Mouse (Mus musculus) hindbrain, postnatal 0 days (tissue): ENCODE measurements around the gene Eef1g. TPM values are rescaled to one million over a fixed set of nuclear protein-coding genes. Genes with fewer than 3 reads are reported as not detected.
A peak's percentile ranks its signal among the peaks of the same experiment; 100 is the strongest.

Experiments used
- ATAC-seq: fragments of 200-750 bp; cut with Nextera tagmentation; 2 replicates; pipeline ENCODE4 v1.8.0; 2017; ENCODE audit warnings: mild to moderate bottlenecking, moderate TSS enrichment, moderate library complexity
- DNase-seq: peaks from one replicate; pipeline ENCODE4 v3.0.0-alpha.2; 2015; ENCODE audit warnings: low spot score
- H3K27ac ChIP-seq: fragments of 300-500 bp; sonication (generic); 2 replicates; pipeline ENCODE4 v1.5.1; 2014; ENCODE audit warnings: mild to moderate bottlenecking
- H3K27me3 ChIP-seq: fragments of 300-500 bp; sonication (generic); 2 replicates; pipeline ENCODE4 v1.6.1; 2014; ENCODE audit warnings: low read length, mixed read lengths; ENCODE audit not compliant: insufficient read depth
- H3K36me3 ChIP-seq: fragments of 300-500 bp; sonication (generic); 2 replicates; pipeline ENCODE4 v1.6.1; 2014; ENCODE audit warnings: low read length, mixed read lengths; ENCODE audit not compliant: insufficient read depth
- H3K4me1 ChIP-seq: fragments of 300-500 bp; sonication (generic); 2 replicates; pipeline ENCODE4 v1.6.1; 2014; ENCODE audit warnings: antibody characterized with exemption, low read length, mixed read lengths; ENCODE audit not compliant: insufficient read depth
- H3K4me2 ChIP-seq: fragments of 300-500 bp; sonication (generic); 2 replicates; pipeline ENCODE4 v1.6.1; 2014; ENCODE audit warnings: low read depth, mild to moderate bottlenecking, low read length, moderate library complexity, mixed read lengths
- H3K4me3 ChIP-seq: fragments of 300-500 bp; sonication (generic); 2 replicates; pipeline ENCODE4 v1.5.1; 2014; ENCODE audit warnings: low read length
- H3K9ac ChIP-seq: fragments of 300-500 bp; sonication (generic); replicated peaks from 2 replicates; pipeline ENCODE4 v1.6.1; 2014; ENCODE audit warnings: mild to moderate bottlenecking, low read length, moderate library complexity, mixed read lengths
- H3K9me3 ChIP-seq: fragments of 300-500 bp; sonication (generic); 2 replicates; pipeline ENCODE4 v1.6.1; 2016; ENCODE audit warnings: low read length, mixed read lengths
- CTCF ChIP-seq: IDR thresholded peaks from 2 replicates; pipeline ENCODE4 v1.5.1; 2016; ENCODE audit warnings: antibody characterized with exemption, control low read depth, low read depth
- WGBS: fragments of 180-500 bp; shearing (Covaris S2); extraction: QIAGEN DNeasy Blood & Tissue Kit; methylation state at CpG from one replicate; pipeline ENCODE4 v1.1.7; 2014; 5-methylcytosine and 5-hydroxymethylcytosine counted together
- polyA plus RNA-seq: library from polyadenylated mRNA; unstranded; fragments of >200 nt; fragmentation: Nextera tagmentation; extraction: Ambion mirVana; gene quantifications from 2 replicates; pipeline ENCODE4 v1.2.1, GENCODE M21; 2015
- total RNA-seq: library from RNA; depleted of rRNA; stranded (reverse); fragments of >200 nt; gene quantifications from 2 replicates; pipeline ENCODE4 v1.2.3, GENCODE M21; 2014

The Eef1g gene
- total and polyA plus RNA-seq, 2 experiments from 2014 or later: 256 to 469 TPM

- DNase-seq (no peak), ATAC-seq (no peak)
- Histone ChIP-seq H3K9ac (no peak overlapping the region), H3K4me3 (no peak overlapping the region), H3K4me2 (no peak overlapping the region), H3K27ac (no peak overlapping the region), H3K36me3 (peaks cover 8% of the 10 kb centered on the region; the same call in 1 of the 2 replicates), H3K9me3 (no peaks in the 10 kb centered on the region), H3K27me3 (no peaks in the 10 kb centered on the region), H3K4me1 (no peaks in the 10 kb centered on the region; the same call in 1 of the 2 replicates)
- 87% methylated on average over 2 of the region's 2 CpGs for WGBS
- no peak for TF ChIP-seq CTCF
Measured at GRCm38 (mm10) chr19:8926766-8927165, 40.1 kb upstream of the Eef1g start.

- no peak for ATAC-seq
- 91% methylated on average over 12 of the region's 12 CpGs for WGBS
- Histone ChIP-seq H3K4me1 (no peaks in the 10 kb centered on the region), H3K4me3 (no peak overlapping the region), H3K27me3 (no peaks in the 10 kb centered on the region), H3K4me2 (no peak overlapping the region), H3K9me3 (no peaks in the 10 kb centered on the region), H3K27ac (0 out of 2 replicates have a peak overlapping the region, but pooled peaks have one; percentile 62), H3K36me3 (peaks cover 8% of the 10 kb centered on the region; the same call in 1 of the 2 replicates), H3K9ac (no peak overlapping the region)
- no peak for TF ChIP-seq CTCF
- DNase-seq: no peak
Measured at GRCm38 (mm10) chr19:8927891-8928525, 38.8 kb upstream of the Eef1g start.

DNA sequence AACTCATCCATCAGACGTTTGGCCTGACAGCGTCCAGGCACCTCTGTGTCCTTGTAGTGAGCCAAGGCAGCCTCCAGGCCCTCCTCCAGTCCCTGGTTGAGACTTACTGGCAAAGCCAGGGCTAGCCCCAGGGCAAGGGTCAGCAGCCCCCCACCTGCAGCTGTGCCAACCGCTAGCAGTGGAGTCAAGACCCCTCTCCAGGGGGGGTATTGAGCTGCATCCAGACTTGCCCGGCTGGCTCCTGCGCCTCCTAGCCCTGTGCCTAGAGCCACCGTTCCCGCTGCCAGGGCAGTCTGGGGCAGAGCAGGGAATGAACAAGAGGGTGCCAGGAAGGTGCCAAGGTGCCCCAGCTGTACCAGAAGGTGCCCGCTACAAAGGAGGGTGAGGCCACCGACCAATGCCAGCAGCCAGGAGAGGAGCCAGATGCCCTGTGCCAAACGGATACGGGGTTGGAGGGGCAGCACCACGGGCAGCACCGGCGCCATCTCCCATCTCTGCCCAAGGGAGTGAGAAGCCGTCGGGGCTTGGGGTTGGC is 38.1 kb upstream of the Eef1g start:
- ATAC-seq: peak; percentile 9
- Histone ChIP-seq H3K4me2 (peak overlapping the region; percentile 71), H3K27me3 (no peaks in the 10 kb centered on the region), H3K9ac (peak overlapping the region; percentile 59; the same call in 1 of the 2 replicates), H3K4me1 (no peaks in the 10 kb centered on the region), H3K9me3 (no peaks in the 10 kb centered on the region), H3K36me3 (peaks cover 8% of the 10 kb centered on the region; the same call in 1 of the 2 replicates), H3K4me3 (peak overlapping the region; percentile 53), H3K27ac (peak overlapping the region; percentile 62; the same call in 1 of the 2 replicates)
- WGBS: 15% methylated on average over 16 of the region's 16 CpGs
- DNase-seq: no peak
- no peak for TF ChIP-seq CTCF

DNA sequence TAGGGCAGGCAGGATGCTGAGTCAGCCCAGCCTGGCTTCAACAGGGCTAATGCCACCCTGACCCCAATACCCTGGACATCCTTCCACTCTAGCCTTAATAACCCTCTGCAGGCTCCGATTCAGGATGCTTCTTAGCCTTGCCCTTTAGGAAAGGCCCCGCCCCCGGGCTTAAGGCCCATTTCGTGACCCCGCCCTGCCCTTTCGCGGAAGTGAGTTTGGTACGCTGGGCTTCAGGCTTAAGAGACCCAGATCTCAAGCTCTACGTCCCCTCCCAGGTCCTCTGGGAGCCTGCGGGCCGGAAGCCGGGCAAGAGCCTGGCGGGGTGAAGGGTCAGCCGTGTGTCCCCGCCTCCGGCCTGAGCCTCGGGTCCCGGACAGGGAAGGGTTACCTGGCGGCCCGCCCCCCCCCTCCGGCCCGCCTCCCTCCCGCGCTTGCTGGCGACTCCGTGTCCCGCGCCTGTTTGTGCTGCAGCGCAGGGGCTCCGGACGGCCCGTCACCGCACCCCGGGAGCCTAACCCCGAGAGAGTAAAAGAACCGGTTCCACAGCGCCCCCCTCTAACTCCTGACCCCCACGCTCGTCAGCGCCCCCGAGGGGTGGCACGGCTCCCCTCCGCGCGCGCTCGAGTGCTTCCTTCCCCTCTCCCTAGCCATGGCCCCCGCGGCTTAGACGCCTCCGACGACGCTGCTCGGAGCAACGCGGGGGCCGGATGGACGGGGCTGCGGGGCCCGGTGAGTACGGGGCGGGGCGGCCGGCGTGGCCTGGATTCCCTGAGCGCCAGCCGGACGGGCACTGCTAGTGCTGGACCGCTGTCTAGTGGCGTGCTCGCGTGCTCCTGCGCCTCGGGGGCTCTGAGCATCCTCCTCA is 37.4 kb upstream of the Eef1g start, which contains the start of the genes Rom1 and Eml3:
Gene Rom1 (minus strand): TSS at position 133 of the 865 bp plus-strand sequence.
Gene Eml3 (plus strand): TSS at position 329 of the 865 bp plus-strand sequence.
- DNase-seq (peak; percentile 62), ATAC-seq (peak; percentile 72)
- Histone ChIP-seq H3K9me3 (no peaks in the 10 kb centered on the region), H3K27me3 (no peaks in the 10 kb centered on the region), H3K27ac (peak within 1 kb of the TSS; percentile 62), H3K4me1 (no peaks in the 10 kb centered on the region), H3K36me3 (peaks cover 8% of the 10 kb centered on the region; the same call in 1 of the 2 replicates), H3K4me2 (peak within 1 kb of the TSS; percentile 71), H3K4me3 (peak within 1 kb of the TSS; percentile 53), H3K9ac (peak within 1 kb of the TSS; percentile 59)
- 1% methylated on average over 57 of the region's 74 CpGs for WGBS
- peak; percentile 40 for TF ChIP-seq CTCF

GRCm38 (mm10) chr19:8930117-8930516 is 36.7 kb upstream of the Eef1g start:
- TF ChIP-seq CTCF: no peak
- Histone ChIP-seq H3K27ac (peak overlapping the region; percentile 62; the same call in 1 of the 2 replicates), H3K4me2 (peak overlapping the region; percentile 71), H3K4me1 (no peaks in the 10 kb centered on the region), H3K9ac (peak overlapping the region; percentile 59), H3K4me3 (peak overlapping the region; percentile 53), H3K27me3 (no peaks in the 10 kb centered on the region), H3K9me3 (no peaks in the 10 kb centered on the region), H3K36me3 (peaks cover 8% of the 10 kb centered on the region; the same call in 1 of the 2 replicates)
- DNase-seq (no peak), ATAC-seq (peak; percentile 18; the same call in 1 of the 2 replicates)
- 18% methylated on average over 11 of the region's 11 CpGs for WGBS

DNA sequence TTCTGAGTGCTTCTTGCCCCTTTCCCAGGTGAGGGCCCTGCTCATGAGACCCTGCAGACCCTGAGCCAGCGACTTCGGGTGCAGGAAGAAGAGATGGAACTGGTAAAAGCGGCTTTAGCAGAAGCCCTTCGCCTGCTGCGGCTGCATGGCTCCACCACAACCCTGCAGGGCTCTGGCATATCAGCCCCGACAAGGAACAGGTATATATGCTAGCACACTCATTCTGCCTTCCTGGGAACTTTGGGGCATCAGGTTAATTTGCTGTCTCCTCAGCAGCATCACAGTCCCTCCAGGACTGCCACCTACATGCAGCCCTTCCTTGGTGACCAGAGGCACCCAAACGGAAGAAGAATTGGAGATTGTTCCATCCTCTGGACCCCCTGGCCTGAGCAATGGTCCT is 36.1 kb upstream of the Eef1g start:
- H3K36me3 ChIP-seq: peaks cover 4% of the 10 kb centered on the region; the same call in 1 of the 2 replicates
- no peaks in the 10 kb centered on the region for H3K9me3 ChIP-seq
- H3K27me3 ChIP-seq: no peaks in the 10 kb centered on the region
- DNase-seq (no peak), ATAC-seq (no peak)
- WGBS: 88% methylated on average over 7 of the region's 7 CpGs
- no peaks in the 10 kb centered on the region for H3K4me1 ChIP-seq
- TF ChIP-seq CTCF: no peak
- no peak overlapping the region for H3K27ac ChIP-seq
- no peak overlapping the region for H3K4me3 ChIP-seq
- 0 out of 2 replicates have a peak overlapping the region, but pooled peaks have one; percentile 71 for H3K4me2 ChIP-seq
- H3K9ac ChIP-seq: no peak overlapping the region; the same call in 1 of the 2 replicates
